14 mouse cellular contexts compared by ENCODE assay signal in the genomic region with DNA sequence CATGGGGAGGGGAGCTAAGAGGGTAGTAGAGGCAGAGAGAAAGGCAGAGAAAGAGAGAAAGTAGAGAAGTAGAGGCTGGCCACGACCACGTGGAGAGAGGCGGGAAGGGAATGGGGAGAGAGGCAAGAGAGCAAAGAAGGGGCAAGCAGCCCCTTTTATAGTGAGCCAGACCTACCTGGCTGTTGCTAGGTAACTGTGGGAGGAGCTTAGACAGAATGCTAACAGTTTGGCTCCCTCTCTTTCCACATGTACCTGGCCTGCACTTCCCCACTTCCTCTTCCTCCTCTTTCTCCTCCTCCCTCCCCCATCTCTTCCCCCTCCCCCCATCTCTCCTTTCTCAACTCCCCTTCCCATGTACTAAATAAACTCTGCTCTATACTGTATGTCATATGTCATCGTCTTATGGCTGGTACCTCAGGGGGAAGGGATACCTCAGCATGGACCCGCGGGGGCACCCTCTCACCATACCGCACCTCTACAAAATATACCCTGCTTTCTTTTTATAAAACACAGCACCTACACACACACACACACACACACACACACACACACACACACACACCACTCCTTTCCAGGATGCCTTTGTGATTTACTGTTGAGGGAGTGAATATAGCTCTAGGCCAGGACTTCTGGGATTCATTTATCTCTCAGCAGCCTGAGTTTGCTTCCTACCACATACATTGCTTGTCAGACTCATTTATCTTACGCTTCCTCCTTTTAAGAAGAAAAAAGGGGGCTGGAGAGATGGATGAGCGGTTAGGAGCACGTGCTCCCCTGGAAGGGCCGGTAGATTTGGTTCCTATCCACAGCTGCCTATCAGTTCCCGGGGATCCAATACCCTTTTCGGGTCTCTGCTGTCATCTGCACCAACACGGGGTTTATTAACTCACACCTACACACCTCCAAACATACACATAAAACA. TPM values are rescaled to one million over a fixed set of nuclear protein-coding genes. Genes with fewer than 3 reads are reported as not detected.
DNase-seq lines count a peak whose midpoint lies in the region; ATAC-seq lines count a peak whose summit lies in the region.
"Had no signal": no experiment of that assay in that cellular context is flagged by ENCODE, and none has a peak within 500 bp of the region (broad histone marks: within the 10 kb centered on the region; RNA-seq: fewer than 3 reads in every experiment).

No protein-coding gene starts in this region.

- H3K27me3 ChIP-seq in embryonic facial prominence, embryonic 15.5 days: no peaks in the 10 kb centered on the region
- 0 out of 2 replicates have a peak, but pooled peaks cover 3% of the 10 kb centered on the region for H3K27me3 ChIP-seq in embryonic facial prominence, embryonic 10.5 days (replicated peaks; ENCODE audit: low read depth, poor library complexity, severe bottlenecking)
- H3K27me3 ChIP-seq in midbrain, embryonic 12.5 days: no peaks in the 10 kb centered on the region
- H3K27me3 ChIP-seq in midbrain, embryonic 14.5 days (ENCODE audit: control insufficient read depth, insufficient read depth, low read length): no peaks in the 10 kb centered on the region
- no peaks in the 10 kb centered on the region for H3K27me3 ChIP-seq in hindbrain, embryonic 14.5 days (ENCODE audit: control insufficient read depth, insufficient read depth, low read length)
- H3K27me3 ChIP-seq in neural tube, embryonic 13.5 days: no peaks in the 10 kb centered on the region
- H3K27me3 ChIP-seq: embryonic facial prominence, embryonic 12.5 days; forebrain, embryonic 12.5 days; heart, embryonic 12.5 days; limb, embryonic 15.5 days had no signal

- peaks cover 13% of the 10 kb centered on the region for H3K4me1 ChIP-seq in embryonic facial prominence, embryonic 15.5 days
- peaks cover 24% of the 10 kb centered on the region for H3K4me1 ChIP-seq in embryonic facial prominence, embryonic 10.5 days
- peaks cover 17% of the 10 kb centered on the region; the same call in 1 of the 2 replicates for H3K4me1 ChIP-seq in midbrain, embryonic 12.5 days
- peaks cover 20% of the 10 kb centered on the region; the same call in 1 of the 2 replicates for H3K4me1 ChIP-seq in midbrain, embryonic 14.5 days (ENCODE audit: control insufficient read depth, insufficient read depth, low read length)
- H3K4me1 ChIP-seq in hindbrain, embryonic 14.5 days (replicated peaks; ENCODE audit: control insufficient read depth, insufficient read depth, low read length): peaks cover 21% of the 10 kb centered on the region
- H3K4me1 ChIP-seq in neural tube, embryonic 13.5 days (replicated peaks): peaks cover 27% of the 10 kb centered on the region

- no peaks in the 10 kb centered on the region for H3K9me3 ChIP-seq in embryonic facial prominence, embryonic 15.5 days (replicated peaks)
- no peaks in the 10 kb centered on the region for H3K9me3 ChIP-seq in embryonic facial prominence, embryonic 10.5 days
- no peaks in the 10 kb centered on the region for H3K9me3 ChIP-seq in midbrain, embryonic 12.5 days
- no peaks in the 10 kb centered on the region for H3K9me3 ChIP-seq in midbrain, embryonic 14.5 days (ENCODE audit: control insufficient read depth, low read length)
- H3K9me3 ChIP-seq in hindbrain, embryonic 14.5 days (ENCODE audit: control insufficient read depth, low read length): no peaks in the 10 kb centered on the region
- H3K9me3 ChIP-seq in neural tube, embryonic 13.5 days: no peaks in the 10 kb centered on the region
- H3K9me3 ChIP-seq: embryonic facial prominence, embryonic 12.5 days; forebrain, embryonic 12.5 days; limb, embryonic 15.5 days had no signal

- H3K36me3 ChIP-seq in embryonic facial prominence, embryonic 15.5 days: no peaks in the 10 kb centered on the region
- no peaks in the 10 kb centered on the region for H3K36me3 ChIP-seq in embryonic facial prominence, embryonic 10.5 days (replicated peaks)
- no peaks in the 10 kb centered on the region for H3K36me3 ChIP-seq in midbrain, embryonic 12.5 days
- H3K36me3 ChIP-seq in midbrain, embryonic 14.5 days (ENCODE audit: control insufficient read depth, insufficient read depth, low read length): no peaks in the 10 kb centered on the region
- no peaks in the 10 kb centered on the region for H3K36me3 ChIP-seq in hindbrain, embryonic 14.5 days (replicated peaks; ENCODE audit: control insufficient read depth, insufficient read depth)
- H3K36me3 ChIP-seq in neural tube, embryonic 13.5 days: no peaks in the 10 kb centered on the region
- H3K36me3 ChIP-seq: embryonic facial prominence, embryonic 12.5 days; forebrain, embryonic 12.5 days; heart, embryonic 12.5 days; limb, embryonic 15.5 days had no signal

- no peak for DNase-seq in embryonic facial prominence, embryonic 10.5 days (ENCODE audit: low spot score)
- no peak for DNase-seq in midbrain, embryonic 14.5 days
- DNase-seq in hindbrain, embryonic 14.5 days (ENCODE audit: low spot score): no peak
- DNase-seq in heart, adult 9 months (ENCODE audit: low spot score in 2 of 2): no peak
- DNase-seq in heart, postnatal 14 days: no peak
- DNase-seq: thymus, postnatal 14 days had no signal

- H3K27ac ChIP-seq in embryonic facial prominence, embryonic 15.5 days (replicated peaks): no peak overlapping the region
- no peak overlapping the region for H3K27ac ChIP-seq in embryonic facial prominence, embryonic 10.5 days (replicated peaks)
- no peak overlapping the region for H3K27ac ChIP-seq in midbrain, embryonic 12.5 days (replicated peaks)
- H3K27ac ChIP-seq in midbrain, embryonic 14.5 days (replicated peaks; ENCODE audit: low read depth, low read length): no peak overlapping the region
- H3K27ac ChIP-seq in hindbrain, embryonic 14.5 days: peak overlapping the region; percentile 70; the same call in 1 of the 2 replicates
- peak overlapping the region; percentile 19 for H3K27ac ChIP-seq in neural tube, embryonic 13.5 days (replicated peaks)
- H3K27ac ChIP-seq: embryonic facial prominence, embryonic 12.5 days; forebrain, embryonic 12.5 days; limb, embryonic 15.5 days had no signal

- no peak overlapping the region for H3K4me3 ChIP-seq in embryonic facial prominence, embryonic 15.5 days (replicated peaks)
- H3K4me3 ChIP-seq in embryonic facial prominence, embryonic 10.5 days: no peak overlapping the region
- no peak overlapping the region for H3K4me3 ChIP-seq in midbrain, embryonic 12.5 days
- no peak overlapping the region for H3K4me3 ChIP-seq in midbrain, embryonic 14.5 days (replicated peaks; ENCODE audit: low read depth, low read length)
- H3K4me3 ChIP-seq in hindbrain, embryonic 14.5 days (replicated peaks; ENCODE audit: low read length): no peak overlapping the region
- no peak overlapping the region for H3K4me3 ChIP-seq in neural tube, embryonic 13.5 days
- H3K4me3 ChIP-seq: embryonic facial prominence, embryonic 12.5 days; forebrain, embryonic 12.5 days; heart, embryonic 12.5 days; limb, embryonic 15.5 days had no signal

- 0 out of 2 replicates have a peak, but pooled peaks have one; percentile 11 for ATAC-seq in embryonic facial prominence, embryonic 15.5 days (ENCODE audit: insufficient number of reproducible peaks, low FRiP score, low TSS enrichment, low read depth)
- ATAC-seq in midbrain, embryonic 12.5 days (ENCODE audit: low FRiP score, low read depth): 0 out of 2 replicates have a peak, but pooled peaks have one; percentile 12
- no peak for ATAC-seq in midbrain, embryonic 14.5 days (ENCODE audit: low FRiP score, low TSS enrichment)
- ATAC-seq in hindbrain, embryonic 14.5 days (ENCODE audit: low FRiP score): peak; percentile 48; the same call in 1 of the 2 replicates
- peak; percentile 48; the same call in 1 of the 2 replicates for ATAC-seq in neural tube, embryonic 13.5 days (ENCODE audit: low read depth)

- WGBS in embryonic facial prominence, embryonic 15.5 days: 54% methylated on average over 14 of the region's 14 CpGs
- WGBS in embryonic facial prominence, embryonic 10.5 days: 72% methylated on average over 14 of the region's 14 CpGs
- WGBS in midbrain, embryonic 12.5 days: 78% methylated on average over 14 of the region's 14 CpGs
- WGBS in midbrain, embryonic 14.5 days: 71% methylated on average over 14 of the region's 14 CpGs
- WGBS in hindbrain, embryonic 14.5 days: 58% methylated on average over 14 of the region's 14 CpGs
- WGBS in neural tube, embryonic 13.5 days: 62% methylated on average over 14 of the region's 14 CpGs

- no peak overlapping the region for H3K9ac ChIP-seq in embryonic facial prominence, embryonic 15.5 days
- H3K9ac ChIP-seq in midbrain, embryonic 12.5 days (replicated peaks): no peak overlapping the region
- no peak overlapping the region for H3K9ac ChIP-seq in midbrain, embryonic 14.5 days (replicated peaks; ENCODE audit: low read length)
- H3K9ac ChIP-seq in hindbrain, embryonic 14.5 days: no peak overlapping the region
- no peak overlapping the region for H3K9ac ChIP-seq in neural tube, embryonic 13.5 days
- H3K9ac ChIP-seq: embryonic facial prominence, embryonic 12.5 days; forebrain, embryonic 12.5 days; heart, embryonic 12.5 days; limb, embryonic 15.5 days had no signal

- intact Hi-C loops in heart, postnatal 14 days (cut with DNase I): no loop called here

- H3K4me2 ChIP-seq in embryonic facial prominence, embryonic 15.5 days (replicated peaks): no peak overlapping the region
- no peak overlapping the region for H3K4me2 ChIP-seq in midbrain, embryonic 12.5 days (replicated peaks)
- H3K4me2 ChIP-seq in midbrain, embryonic 14.5 days (ENCODE audit: low read length): no peak overlapping the region
- H3K4me2 ChIP-seq in hindbrain, embryonic 14.5 days (replicated peaks): no peak overlapping the region
- no peak overlapping the region for H3K4me2 ChIP-seq in neural tube, embryonic 13.5 days
- H3K4me2 ChIP-seq: forebrain, embryonic 12.5 days; limb, embryonic 15.5 days had no signal

RNA-seq across cellular contexts. Expression of gene Slc16a9, which starts 43.8 kb away (rescaled TPM):
- 1.7 and 2.4 TPM in 2 replicates for polyA plus RNA-seq in embryonic facial prominence, embryonic 15.5 days (2015; fragmentation: Nextera tagmentation; extraction: Ambion mirVana)
- 0.24 and 0.26 TPM in 2 replicates for polyA plus RNA-seq in embryonic facial prominence, embryonic 10.5 days (2016; fragmentation: Nextera tagmentation; extraction: Ambion mirVana)
- 1.1 and 1.2 TPM in 2 replicates for polyA plus RNA-seq in midbrain, embryonic 12.5 days (2016; fragmentation: Nextera tagmentation; extraction: Ambion mirVana)
- polyA plus RNA-seq in midbrain, embryonic 14.5 days (2014; fragmentation: Nextera tagmentation; extraction: Ambion mirVana): 0.81 and 1.1 TPM in 2 replicates
- 1.8 and 2.6 TPM in 2 replicates for polyA plus RNA-seq in hindbrain, embryonic 14.5 days (2014; fragmentation: Nextera tagmentation; extraction: Ambion mirVana)
- polyA plus RNA-seq in neural tube, embryonic 13.5 days (2015; fragmentation: Nextera tagmentation; extraction: Ambion mirVana): 1.0 and 1.9 TPM in 2 replicates
- total RNA-seq in heart, postnatal 14 days (2021): 1 to 10 TPM; 3.0 to 3.5 TPM
- total RNA-seq: neutrophil, adult 5-6 weeks had no signal

Comparison
In these comparisons a context has a peak if more than half of its experiments do, and no peak if none do; other contexts are left out.
1. H3K27ac ChIP-seq: peak in hindbrain, embryonic 14.5 days (single experiment) and neural tube, embryonic 13.5 days (single experiment); none in embryonic facial prominence, embryonic 15.5 days (single experiment), embryonic facial prominence, embryonic 10.5 days (single experiment), midbrain, embryonic 12.5 days (single experiment) and midbrain, embryonic 14.5 days (single experiment).